8 mouse cellular contexts compared by ENCODE assay signal in genomic region chr7:119795311-119795710, GRCm38 (mm10). TPM values are rescaled to one million over a fixed set of nuclear protein-coding genes. Genes with fewer than 3 reads are reported as not detected.
DNase-seq lines count a peak whose midpoint lies in the region; ATAC-seq and TF ChIP-seq lines count a peak whose summit lies in the region.

No protein-coding gene starts in this region.

- ATAC-seq in lung, embryonic 15.5 days (ENCODE audit: borderline replicate concordance, extremely low read depth, low FRiP score, low TSS enrichment), result no peak
- no peak for ATAC-seq in limb, embryonic 11.5 days (ENCODE audit: insufficient number of reproducible peaks, low FRiP score, low TSS enrichment, low read depth)

- H3K27me3 ChIP-seq in lung, embryonic 15.5 days, result no peaks in the 10 kb centered on the region
- H3K27me3 ChIP-seq in limb, embryonic 11.5 days (ENCODE audit: control insufficient read depth, insufficient read depth, low read length), result no peaks in the 10 kb centered on the region

- peak overlapping the region; percentile 49 for H3K4me2 ChIP-seq in lung, embryonic 15.5 days
- peak overlapping the region; percentile 31; the same call in 1 of the 2 replicates for H3K4me2 ChIP-seq in limb, embryonic 11.5 days (ENCODE audit: low read depth, severe bottlenecking)

- peaks cover 2% of the 10 kb centered on the region; the same call in 1 of the 2 replicates for H3K36me3 ChIP-seq in lung, embryonic 15.5 days
- H3K36me3 ChIP-seq in limb, embryonic 11.5 days (ENCODE audit: control insufficient read depth, insufficient read depth, low read length), result no peaks in the 10 kb centered on the region

- no peak for TF ChIP-seq CTCF in lung, adult 2 months (IDR thresholded peaks at IDR 0.05; ENCODE audit: insufficient read depth, low read length)
- no peak for TF ChIP-seq CTCF in embryonic fibroblast, embryonic 13.5 days (IDR thresholded peaks at IDR 0.05; ENCODE audit: borderline replicate concordance, insufficient read depth, low read length)

- peak overlapping the region; percentile 26 for H3K4me3 ChIP-seq in lung, embryonic 15.5 days
- H3K4me3 ChIP-seq in lung, adult 2 months (replicated peaks; ENCODE audit: extremely low read depth, low read depth, low read length), result no peak overlapping the region
- peak overlapping the region; percentile 44 for H3K4me3 ChIP-seq in embryonic fibroblast, embryonic 13.5 days (ENCODE audit: insufficient read depth, low read length)
- H3K4me3 ChIP-seq in limb, embryonic 11.5 days (ENCODE audit: low read depth, low read length), result no peak overlapping the region

- H3K4me1 ChIP-seq in lung, embryonic 15.5 days, result peaks cover 15% of the 10 kb centered on the region
- H3K4me1 ChIP-seq in lung, adult 2 months (ENCODE audit: control insufficient read depth, insufficient read depth, low read length), result no peaks in the 10 kb centered on the region
- H3K4me1 ChIP-seq in embryonic fibroblast, embryonic 13.5 days (ENCODE audit: control insufficient read depth, insufficient read depth, low read length), result peaks cover 4% of the 10 kb centered on the region; the same call in 1 of the 2 replicates
- peaks cover 2% of the 10 kb centered on the region; the same call in 1 of the 2 replicates for H3K4me1 ChIP-seq in limb, embryonic 11.5 days (ENCODE audit: control insufficient read depth, insufficient read depth, low read length)

- no peaks in the 10 kb centered on the region for H3K9me3 ChIP-seq in lung, embryonic 15.5 days
- no peaks in the 10 kb centered on the region for H3K9me3 ChIP-seq in limb, embryonic 11.5 days (ENCODE audit: control insufficient read depth, low read length)

- DNase-seq in lung, adult 2 months, result no peak
- DNase-seq in limb, embryonic 11.5 days (ENCODE audit: low spot score), result no peak
- DNase-seq in retina, embryonic 14.5 days (ENCODE audit: low spot score), result peak; percentile 5
- no peak for DNase-seq in layer of hippocampus, adult 9-10 months (ENCODE audit: low spot score)
- DNase-seq in urinary bladder, adult 18-20 months (ENCODE audit: low spot score in 2 of 2), result no peak
- no peak for DNase-seq in thymus, postnatal 36 days

- H3K27ac ChIP-seq in lung, embryonic 15.5 days, result no peak overlapping the region
- no peak overlapping the region for H3K27ac ChIP-seq in embryonic fibroblast, embryonic 13.5 days (ENCODE audit: insufficient read depth, low read length)
- H3K27ac ChIP-seq in limb, embryonic 11.5 days (replicated peaks; ENCODE audit: low read depth, low read length), result no peak overlapping the region

- no peak for TF ChIP-seq POLR2A in lung, adult 2 months (IDR thresholded peaks at IDR 0.05; ENCODE audit: borderline replicate concordance, extremely low read depth, low read depth, low read length)
- TF ChIP-seq POLR2A in embryonic fibroblast, embryonic 13.5 days (IDR thresholded peaks at IDR 0.05; ENCODE audit: low read depth, low read length), result no peak

- peak overlapping the region; percentile 44 for H3K9ac ChIP-seq in lung, embryonic 15.5 days
- H3K9ac ChIP-seq in limb, embryonic 11.5 days (ENCODE audit: low read length), result no peak overlapping the region

RNA-seq across cellular contexts. Expression of gene Eri2, which starts 1.5 kb away (rescaled TPM):
- polyA plus RNA-seq in lung, embryonic 15.5 days (2015; fragmentation: Nextera tagmentation; extraction: Ambion mirVana), result 26.3 and 26.7 TPM in 2 replicates
- polyA plus RNA-seq in lung, adult 2 months (2012; rRNA removed), result 0.76 and 1.2 TPM in 2 replicates
- polyA plus RNA-seq in embryonic fibroblast, embryonic 13.5 days (2011; ENCODE audit: insufficient read length, low read depth, missing spikeins), result 14.2 and 18.8 TPM in 2 replicates
- polyA plus RNA-seq in limb, embryonic 11.5 days (2014; fragmentation: Nextera tagmentation; extraction: Ambion mirVana), result 32.3 and 32.9 TPM in 2 replicates

RNA-seq across cellular contexts. Expression of gene Rexo5, which starts 1.5 kb away (rescaled TPM):
- 22.8 and 23.9 TPM in 2 replicates for polyA plus RNA-seq in lung, embryonic 15.5 days (2015; fragmentation: Nextera tagmentation; extraction: Ambion mirVana)
- polyA plus RNA-seq in lung, adult 2 months (2012; rRNA removed), result 1.6 and 4.9 TPM in 2 replicates
- 16.2 and 16.4 TPM in 2 replicates for polyA plus RNA-seq in embryonic fibroblast, embryonic 13.5 days (2011; ENCODE audit: insufficient read length, low read depth, missing spikeins)
- 21.8 and 24.8 TPM in 2 replicates for polyA plus RNA-seq in limb, embryonic 11.5 days (2014; fragmentation: Nextera tagmentation; extraction: Ambion mirVana)

RNA-seq across cellular contexts. Expression of gene Acsm3, which starts 34.6 kb away (rescaled TPM):
- 0.15 and 0.29 TPM in 2 replicates for polyA plus RNA-seq in lung, embryonic 15.5 days (2015; fragmentation: Nextera tagmentation; extraction: Ambion mirVana)
- 0.57 and 2.9 TPM in 2 replicates for polyA plus RNA-seq in lung, adult 2 months (2012; rRNA removed)
- not detected in 2 replicates for polyA plus RNA-seq in embryonic fibroblast, embryonic 13.5 days (2011; ENCODE audit: insufficient read length, low read depth, missing spikeins)
- 0.14 and 0.25 TPM in 2 replicates for polyA plus RNA-seq in limb, embryonic 11.5 days (2014; fragmentation: Nextera tagmentation; extraction: Ambion mirVana)

Comparison
In these comparisons a context has a peak if more than half of its experiments do, and no peak if none do; other contexts are left out.
1. H3K4me3 ChIP-seq: peak in lung, embryonic 15.5 days (single experiment) and embryonic fibroblast, embryonic 13.5 days (single experiment); none in lung, adult 2 months (single experiment) and limb, embryonic 11.5 days (single experiment).